Mouse (Mus musculus): ENCODE results near the gene A230050P20Rik.
A peak's percentile ranks its signal among the peaks of the same experiment; 100 is the strongest.
"Not testable (repeated sequence)": the region's sequence is repeated elsewhere in the genome, so short reads cannot be mapped to it uniquely, and the experiment has no call there.

A230050P20Rik gene

GRCm38 (mm10) chr9:20868448-20869001 lies at the start of gene A230050P20Rik:
TSS of gene A230050P20Rik (plus strand) at chr9:20868642.
- no peak for DNase-seq (ENCODE audit: extremely low spot score, low spot score)

GRCm38 (mm10) chr9:20820001-20820400 lies 48.4 kb upstream of the A230050P20Rik start:
- DNase-seq (ENCODE audit: extremely low spot score, low spot score), result no peak

- DNase-seq (ENCODE audit: extremely low spot score, low spot score), result no peak
These were observed 45.6 kb upstream of the A230050P20Rik start for GRCm38 (mm10) chr9:20822821-20823220.

GRCm38 (mm10) chr9:20825781-20826180 lies 42.7 kb upstream of the A230050P20Rik start:
- no peak for DNase-seq (ENCODE audit: extremely low spot score, low spot score)

- DNase-seq (ENCODE audit: extremely low spot score, low spot score), result no peak
These were observed 40.3 kb upstream of the A230050P20Rik start for GRCm38 (mm10) chr9:20828127-20828526.

- DNase-seq (ENCODE audit: extremely low spot score, low spot score), result peak; percentile 95
These were observed 37.4 kb upstream of the A230050P20Rik start for GRCm38 (mm10) chr9:20830901-20831643.

GRCm38 (mm10) chr9:20834881-20835280 lies 33.6 kb upstream of the A230050P20Rik start:
- DNase-seq (ENCODE audit: extremely low spot score, low spot score), result no peak

- not testable (repeated sequence) for DNase-seq (ENCODE audit: extremely low spot score, low spot score)
These were observed 32.9 kb upstream of the A230050P20Rik start for GRCm38 (mm10) chr9:20835431-20835954.

GRCm38 (mm10) chr9:20837184-20837947 lies 31.1 kb upstream of the A230050P20Rik start:
- DNase-seq (ENCODE audit: extremely low spot score, low spot score), result no peak

- DNase-seq (ENCODE audit: extremely low spot score, low spot score), result no peak
These were observed 29.5 kb upstream of the A230050P20Rik start for GRCm38 (mm10) chr9:20838931-20839330.

- no peak for DNase-seq (ENCODE audit: extremely low spot score, low spot score)
These were observed 26.2 kb upstream of the A230050P20Rik start for GRCm38 (mm10) chr9:20842211-20842610.

- DNase-seq (ENCODE audit: extremely low spot score, low spot score), result no peak
These were observed 25.8 kb upstream of the A230050P20Rik start for GRCm38 (mm10) chr9:20842670-20843069.

- no peak for DNase-seq (ENCODE audit: extremely low spot score, low spot score)
These were observed 18.3 kb upstream of the A230050P20Rik start for GRCm38 (mm10) chr9:20850179-20850578.

- peak; percentile 64 for DNase-seq (ENCODE audit: extremely low spot score, low spot score)
These were observed 11.3 kb upstream of the A230050P20Rik start for GRCm38 (mm10) chr9:20857131-20857530.

GRCm38 (mm10) chr9:20859926-20860325 lies 8.5 kb upstream of the A230050P20Rik start:
- DNase-seq (ENCODE audit: extremely low spot score, low spot score), result no peak

GRCm38 (mm10) chr9:20861821-20862220 lies 6.6 kb upstream of the A230050P20Rik start:
- DNase-seq (ENCODE audit: extremely low spot score, low spot score), result peak; percentile 42

GRCm38 (mm10) chr9:20862225-20862624 lies 6.2 kb upstream of the A230050P20Rik start:
- no peak for DNase-seq (ENCODE audit: extremely low spot score, low spot score)

- DNase-seq (ENCODE audit: extremely low spot score, low spot score), result no peak
These were observed 1.6 kb upstream of the A230050P20Rik start for GRCm38 (mm10) chr9:20866879-20867278.

GRCm38 (mm10) chr9:20869246-20869645 lies 804 bp downstream of the A230050P20Rik start:
- no peak for DNase-seq (ENCODE audit: extremely low spot score, low spot score)

- DNase-seq (ENCODE audit: extremely low spot score, low spot score), result no peak
These were observed 2.0 kb downstream of the A230050P20Rik start for GRCm38 (mm10) chr9:20870211-20871173.

GRCm38 (mm10) chr9:20872991-20873390 lies 4.5 kb downstream of the A230050P20Rik start:
- DNase-seq (ENCODE audit: extremely low spot score, low spot score), result no peak
